Mouse (Mus musculus) liver, postnatal 0 days (tissue): ENCODE measurements around the gene Ino80e. TPM values are rescaled to one million over a fixed set of nuclear protein-coding genes. Genes with fewer than 3 reads are reported as not detected.

Experiments used
- ATAC-seq: fragments of 200-750 bp; cut with Nextera tagmentation; 2 replicates; pipeline ENCODE4 v1.8.0; 2017; ENCODE audit warnings: mild to moderate bottlenecking, moderate library complexity
- DNase-seq: peaks from one replicate; pipeline ENCODE4 v3.0.0-alpha.2; 2016
- H3K27ac ChIP-seq: fragments of 300-500 bp; sonication (generic); 2 replicates; pipeline ENCODE4 v1.5.1; 2014; ENCODE audit warnings: antibody characterized with exemption, moderate library complexity, mild to moderate bottlenecking, low read depth
- H3K27me3 ChIP-seq: fragments of 300-500 bp; sonication (generic); 2 replicates; pipeline ENCODE4 v1.6.1; 2014; ENCODE audit warnings: low read length, control low read depth, mixed read lengths; ENCODE audit not compliant: insufficient read depth
- H3K36me3 ChIP-seq: fragments of 300-500 bp; sonication (generic); replicated peaks from 2 replicates; pipeline ENCODE4 v1.6.1; 2014; ENCODE audit warnings: mild to moderate bottlenecking, control low read depth, low read length, moderate library complexity, mixed read lengths; ENCODE audit not compliant: insufficient read depth
- H3K4me1 ChIP-seq: fragments of 300-500 bp; sonication (generic); 2 replicates; pipeline ENCODE4 v1.6.1; 2014; ENCODE audit warnings: antibody characterized with exemption, mild to moderate bottlenecking, control low read depth; ENCODE audit not compliant: insufficient read depth
- H3K4me2 ChIP-seq: fragments of 300-500 bp; sonication (generic); 2 replicates; pipeline ENCODE4 v1.6.1; 2014; ENCODE audit warnings: low read depth, mild to moderate bottlenecking, low read length, moderate library complexity, mixed read lengths
- H3K4me3 ChIP-seq: fragments of 300-500 bp; sonication (generic); 2 replicates; pipeline ENCODE4 v1.5.1; 2014; ENCODE audit warnings: low read depth, low read length
- H3K9ac ChIP-seq: fragments of 300-500 bp; sonication (generic); replicated peaks from 2 replicates; pipeline ENCODE4 v1.6.1; 2014; ENCODE audit warnings: mild to moderate bottlenecking, moderate library complexity
- H3K9me3 ChIP-seq: fragments of 300-500 bp; sonication (generic); 2 replicates; pipeline ENCODE4 v1.6.1; 2016; ENCODE audit warnings: mild to moderate bottlenecking, control low read depth, low read length, mixed read lengths
- CTCF ChIP-seq: sonication (generic); IDR thresholded peaks from 2 replicates; pipeline ENCODE4 v1.5.1; 2016; ENCODE audit warnings: antibody characterized with exemption, low read depth
- EP300 ChIP-seq: IDR thresholded peaks from 2 replicates; pipeline ENCODE4 v1.6.1; 2016; ENCODE audit warnings: antibody characterized with exemption, low read depth, mild to moderate bottlenecking
- WGBS: fragments of 180-500 bp; shearing (Covaris S2); extraction: QIAGEN DNeasy Blood & Tissue Kit; methylation state at CpG from one replicate; pipeline ENCODE4 v1.1.7; 2014; ENCODE audit not compliant: insufficient replicate concordance; 5-methylcytosine and 5-hydroxymethylcytosine counted together
- polyA plus RNA-seq: library from polyadenylated mRNA; unstranded; fragments of >200 nt; fragmentation: Nextera tagmentation; extraction: Ambion mirVana; gene quantifications from 2 replicates; pipeline ENCODE4 v1.2.1, GENCODE M21; 2015

Ino80e gene
- polyA plus RNA-seq, 1 experiment from 2014 or later = 20.6 TPM

- Histone ChIP-seq H3K27ac (no peak overlapping the region), H3K4me3 (no peak overlapping the region), H3K9me3 (no peaks in the 10 kb centered on the region), H3K9ac (no peak overlapping the region), H3K27me3 (no peaks in the 10 kb centered on the region), H3K4me2 (no peak overlapping the region), H3K36me3 (peaks cover 86% of the 10 kb centered on the region), H3K4me1 (no peaks in the 10 kb centered on the region)
- DNase-seq = no peak
- WGBS = 93% methylated on average over 2 of the region's 2 CpGs
- no peak for TF ChIP-seq CTCF
- TF ChIP-seq EP300 = no peak
- ATAC-seq = no peak
These were observed 8.3 kb upstream of the Ino80e start for GRCm38 (mm10) chr7:126870520-126870891.

- no peak for ATAC-seq
- Histone ChIP-seq H3K9me3 (no peaks in the 10 kb centered on the region), H3K4me2 (no peak overlapping the region), H3K4me1 (no peaks in the 10 kb centered on the region), H3K36me3 (peaks cover 86% of the 10 kb centered on the region), H3K27ac (no peak overlapping the region), H3K27me3 (no peaks in the 10 kb centered on the region), H3K9ac (no peak overlapping the region), H3K4me3 (no peak overlapping the region)
- no peak for DNase-seq
- WGBS = 88% methylated on average over 23 of the region's 23 CpGs
- TF ChIP-seq CTCF = no peak
- no peak for TF ChIP-seq EP300
These were observed 7.8 kb upstream of the Ino80e start for GRCm38 (mm10) chr7:126869780-126870519.

GRCm38 (mm10) chr7:126868003-126868402, 5.8 kb upstream of the Ino80e start:
- H3K36me3 ChIP-seq = peaks cover 79% of the 10 kb centered on the region
- no peak overlapping the region for H3K4me2 ChIP-seq
- no peak overlapping the region for H3K27ac ChIP-seq
- no peak overlapping the region for H3K9ac ChIP-seq
- H3K27me3 ChIP-seq = no peaks in the 10 kb centered on the region
- DNase-seq = no peak
- 80% methylated on average over 12 of the region's 12 CpGs for WGBS
- no peak overlapping the region for H3K4me3 ChIP-seq
- ATAC-seq = no peak
- H3K4me1 ChIP-seq = peaks cover 3% of the 10 kb centered on the region
- no peak for TF ChIP-seq EP300
- no peak for TF ChIP-seq CTCF
- H3K9me3 ChIP-seq = no peaks in the 10 kb centered on the region

- no peak for DNase-seq
- 94% methylated on average over 2 of the region's 2 CpGs for WGBS
These were observed 5.4 kb upstream of the Ino80e start for GRCm38 (mm10) chr7:126867534-126867933.

GRCm38 (mm10) chr7:126863791-126864190, 1.6 kb upstream of the Ino80e start:
- 52% methylated on average over 6 of the region's 6 CpGs for WGBS
- Histone ChIP-seq H3K36me3 (peaks cover 52% of the 10 kb centered on the region), H3K4me1 (peaks cover 17% of the 10 kb centered on the region), H3K27me3 (no peaks in the 10 kb centered on the region), H3K9ac (peak overlapping the region; percentile 78), H3K4me3 (peak overlapping the region; percentile 72), H3K4me2 (peak overlapping the region; percentile 95), H3K9me3 (no peaks in the 10 kb centered on the region), H3K27ac (no peak overlapping the region)
- TF ChIP-seq EP300 (no peak), CTCF (no peak)
- DNase-seq (no peak), ATAC-seq (no peak)

More at GRCm38 (mm10) chr7:126867534-126867933, 5.4 kb upstream of the Ino80e start:
- Histone ChIP-seq H3K9ac (no peak overlapping the region), H3K36me3 (peaks cover 74% of the 10 kb centered on the region), H3K4me3 (no peak overlapping the region), H3K9me3 (no peaks in the 10 kb centered on the region), H3K4me2 (no peak overlapping the region), H3K4me1 (peaks cover 8% of the 10 kb centered on the region), H3K27ac (no peak overlapping the region), H3K27me3 (no peaks in the 10 kb centered on the region)
- no peak for ATAC-seq
- TF ChIP-seq EP300 (no peak), CTCF (no peak)

- Histone ChIP-seq H3K27me3 (no peaks in the 10 kb centered on the region), H3K9ac (peak within 1 kb of the TSS; percentile 78), H3K27ac (peak within 1 kb of the TSS; percentile 24), H3K9me3 (no peaks in the 10 kb centered on the region), H3K4me2 (peak within 1 kb of the TSS; percentile 95), H3K4me1 (peaks cover 17% of the 10 kb centered on the region), H3K36me3 (peaks cover 53% of the 10 kb centered on the region), H3K4me3 (peak within 1 kb of the TSS; percentile 72)
- 1% methylated on average over 42 of the region's 42 CpGs for WGBS
- no peak for TF ChIP-seq EP300
- no peak for TF ChIP-seq CTCF
- DNase-seq = peak; percentile 97
- peak; percentile 96 for ATAC-seq
These were observed 597 bp downstream of the Ino80e start, which contains the start of gene Hirip3 for GRCm38 (mm10) chr7:126861429-126862130. Gene Hirip3 (plus strand): TSS chr7:126861972.
